Mouse (Mus musculus): ENCODE measurements at regions not wholly inside any gene's neighbourhood (a gene's known extent, or its start where the extent isn't known, plus 50 kb on each side); places are given as distances from the start of the nearest gene placed in this dataset.

GRCm38 (mm10) chr13:71247241-71247640 lies 405.6 kb upstream of the Adamts16 start:
- no peak for DNase-seq (ENCODE audit: low read depth, low spot score)

GRCm38 (mm10) chr13:71245326-71245725 lies 403.7 kb upstream of the Adamts16 start:
- DNase-seq (ENCODE audit: low read depth, low spot score) = no peak

GRCm38 (mm10) chr13:71239782-71240181 lies 398.2 kb upstream of the Adamts16 start:
- DNase-seq (ENCODE audit: low read depth, low spot score) = no peak

GRCm38 (mm10) chr13:71235338-71235737 lies 393.7 kb upstream of the Adamts16 start:
- DNase-seq (ENCODE audit: low read depth, low spot score) = no peak

- peak; percentile 59 for DNase-seq (ENCODE audit: low read depth, low spot score)
Measured at GRCm38 (mm10) chr13:71231182-71231581, 389.6 kb upstream of the Adamts16 start.

- DNase-seq (ENCODE audit: low read depth, low spot score) = peak; percentile 8
Measured at GRCm38 (mm10) chr13:71214776-71215175, 373.2 kb upstream of the Adamts16 start.

GRCm38 (mm10) chr13:71211363-71211762 lies 369.8 kb upstream of the Adamts16 start:
- no peak for DNase-seq (ENCODE audit: low read depth, low spot score)

- DNase-seq (ENCODE audit: low read depth, low spot score) = no peak
Measured at GRCm38 (mm10) chr13:71210658-71211251, 369.1 kb upstream of the Adamts16 start.

- no peak for DNase-seq (ENCODE audit: low read depth, low spot score)
Measured at GRCm38 (mm10) chr13:71205708-71206107, 364.1 kb upstream of the Adamts16 start.

GRCm38 (mm10) chr13:71200656-71201055 lies 359.0 kb upstream of the Adamts16 start:
- no peak for DNase-seq (ENCODE audit: low read depth, low spot score)

GRCm38 (mm10) chr13:71195675-71196074 lies 354.1 kb upstream of the Adamts16 start:
- no peak for DNase-seq (ENCODE audit: low read depth, low spot score)

- no peak for DNase-seq (ENCODE audit: low read depth, low spot score)
Measured at GRCm38 (mm10) chr13:71184500-71184899, 342.9 kb upstream of the Adamts16 start.

GRCm38 (mm10) chr13:71179083-71179482 lies 337.5 kb upstream of the Adamts16 start:
- no peak for DNase-seq (ENCODE audit: low read depth, low spot score)

- no peak for DNase-seq (ENCODE audit: low read depth, low spot score)
Measured at GRCm38 (mm10) chr13:71174335-71174734, 332.7 kb upstream of the Adamts16 start.

- DNase-seq (ENCODE audit: low read depth, low spot score) = no peak
Measured at GRCm38 (mm10) chr13:71166226-71166625, 324.6 kb upstream of the Adamts16 start.

- no peak for DNase-seq (ENCODE audit: low read depth, low spot score)
Measured at GRCm38 (mm10) chr13:71165096-71165920, 323.7 kb upstream of the Adamts16 start.

- DNase-seq (ENCODE audit: low read depth, low spot score) = no peak
Measured at GRCm38 (mm10) chr13:71164012-71164411, 322.4 kb upstream of the Adamts16 start.

GRCm38 (mm10) chr13:71162952-71163351 lies 321.3 kb upstream of the Adamts16 start:
- DNase-seq (ENCODE audit: low read depth, low spot score) = no peak

- DNase-seq (ENCODE audit: low read depth, low spot score) = no peak
Measured at GRCm38 (mm10) chr13:71158300-71158860, 316.8 kb upstream of the Adamts16 start.

GRCm38 (mm10) chr13:71157656-71158299 lies 316.2 kb upstream of the Adamts16 start:
- DNase-seq (ENCODE audit: low read depth, low spot score) = no peak

GRCm38 (mm10) chr13:71150092-71150491 lies 308.5 kb upstream of the Adamts16 start:
- no peak for DNase-seq (ENCODE audit: low read depth, low spot score)

GRCm38 (mm10) chr13:71149303-71149696 lies 307.7 kb upstream of the Adamts16 start:
- DNase-seq (ENCODE audit: low read depth, low spot score) = no peak
